Mouse (Mus musculus) heart, adult 2 months (tissue): ENCODE data around the gene Ctbp2.

Source experiments
- CTCF ChIP-seq: fragments of 200-600 bp; IDR thresholded peaks from 2 replicates; pipeline ENCODE4 v1.8.1; 2022; ENCODE audit warnings: antibody characterized with exemption, mild to moderate bottlenecking, moderate library complexity
- EP300 ChIP-seq: fragments of 200-500 bp; IDR thresholded peaks from 2 replicates; pipeline ENCODE4 v1.6.1; 2011; ENCODE audit warnings: low read depth, low read length, control low read depth; ENCODE audit not compliant: insufficient read depth
- POLR2A ChIP-seq: fragments of 200-500 bp; IDR thresholded peaks from 2 replicates; pipeline ENCODE4 v1.6.1; 2011; ENCODE audit warnings: mild to moderate bottlenecking, low read depth, low read length, control low read depth; ENCODE audit not compliant: insufficient read depth

GRCm38 (mm10) chr7:133083936-133084614 lies 40.1 kb downstream of the Ctbp2 start:
- no peak for TF ChIP-seq CTCF
- TF ChIP-seq POLR2A, result no peak
- TF ChIP-seq EP300, result no peak
